Mouse (Mus musculus): ENCODE results near the gene Isy1. TPM values are rescaled to one million over a fixed set of nuclear protein-coding genes. Genes with fewer than 3 reads are reported as not detected.
A peak's percentile ranks its signal among the peaks of the same experiment; 100 is the strongest.

The Isy1 gene
- total and polyA plus RNA-seq, 3 experiments = 7.3 to 22.8 (median 22.3) TPM

DNA sequence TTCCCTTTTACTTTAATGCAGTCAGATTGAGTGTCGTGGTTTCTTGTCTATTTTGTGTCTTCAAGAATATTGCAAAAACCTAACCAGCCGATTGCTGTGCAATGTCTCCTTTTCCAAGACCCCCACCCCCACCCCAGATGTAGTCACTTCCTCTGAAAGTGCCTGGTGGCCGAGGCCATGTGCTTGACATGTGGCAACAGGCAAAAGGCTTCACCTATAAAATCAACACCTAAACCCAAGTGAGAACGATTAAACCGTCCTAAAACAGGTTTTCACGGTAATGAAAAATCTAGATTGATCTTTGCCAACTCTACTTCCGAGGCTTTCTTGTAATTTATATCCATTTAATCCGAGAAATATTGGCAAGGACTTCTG is 11.2 kb upstream of the Isy1 start:
- Histone ChIP-seq H3K4me3 (peak overlapping the region; percentile 65), H3K36me3 (ENCODE audit: control insufficient read depth, insufficient read depth, low read length) (peaks cover 38% of the 10 kb centered on the region), H3K79me2 (replicated peaks; ENCODE audit: control insufficient read depth, insufficient read depth, low read length) (peaks cover 6% of the 10 kb centered on the region; the same call in 1 of the 2 replicates), H3K9ac (ENCODE audit: low read depth, low read length) (peak overlapping the region; percentile 96), H3K27ac (peak overlapping the region; percentile 97), H3K27me3 (ENCODE audit: control insufficient read depth, insufficient read depth, low read length) (no peaks in the 10 kb centered on the region), H3K4me1 (ENCODE audit: control insufficient read depth, insufficient read depth, low read length) (peaks cover 10% of the 10 kb centered on the region)
- under 1% methylated on average over 8 of the region's 8 CpGs for WGBS
- intact Hi-C loops (cut with DNase I) = loop anchor here (2.0 to 5.0 kb wide), 2 partner anchors 37 to 63 kb away; partner anchors contain the start of genes Hmces and Rab43
- TF ChIP-seq POLR2A (IDR thresholded peaks at IDR 0.05; ENCODE audit: insufficient read depth, low read depth, low read length) (no peak), CTCF (IDR thresholded peaks at IDR 0.05) (no peak), EP300 (IDR thresholded peaks at IDR 0.05; ENCODE audit: insufficient read depth, low read depth, low read length) (no peak)
- no peak for DNase-seq

DNA sequence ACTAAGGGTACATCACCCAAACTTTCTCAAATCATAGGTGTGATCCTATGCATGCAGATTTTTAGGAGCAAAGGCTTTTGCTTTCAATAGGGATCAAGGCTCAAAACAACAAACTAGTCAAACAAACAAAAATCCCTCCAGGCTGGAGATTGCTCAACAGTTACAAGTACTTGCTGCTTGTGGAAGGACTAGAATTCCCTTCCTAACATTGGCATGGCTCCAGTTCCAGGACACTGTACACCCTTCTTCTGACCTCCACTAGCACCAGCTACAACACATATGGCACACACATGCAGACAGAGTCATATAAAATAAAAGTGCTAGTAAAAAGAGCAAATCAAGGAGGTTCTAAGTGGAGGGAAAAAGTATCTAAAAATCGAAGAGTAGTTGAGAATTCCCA is 8.2 kb upstream of the Isy1 start:
- TF ChIP-seq POLR2A (IDR thresholded peaks at IDR 0.05; ENCODE audit: insufficient read depth, low read depth, low read length) (no peak), CTCF (IDR thresholded peaks at IDR 0.05) (no peak), EP300 (IDR thresholded peaks at IDR 0.05; ENCODE audit: insufficient read depth, low read depth, low read length) (no peak)
- 64% methylated on average over 1 of the region's 1 CpGs for WGBS
- DNase-seq = no peak

DNA sequence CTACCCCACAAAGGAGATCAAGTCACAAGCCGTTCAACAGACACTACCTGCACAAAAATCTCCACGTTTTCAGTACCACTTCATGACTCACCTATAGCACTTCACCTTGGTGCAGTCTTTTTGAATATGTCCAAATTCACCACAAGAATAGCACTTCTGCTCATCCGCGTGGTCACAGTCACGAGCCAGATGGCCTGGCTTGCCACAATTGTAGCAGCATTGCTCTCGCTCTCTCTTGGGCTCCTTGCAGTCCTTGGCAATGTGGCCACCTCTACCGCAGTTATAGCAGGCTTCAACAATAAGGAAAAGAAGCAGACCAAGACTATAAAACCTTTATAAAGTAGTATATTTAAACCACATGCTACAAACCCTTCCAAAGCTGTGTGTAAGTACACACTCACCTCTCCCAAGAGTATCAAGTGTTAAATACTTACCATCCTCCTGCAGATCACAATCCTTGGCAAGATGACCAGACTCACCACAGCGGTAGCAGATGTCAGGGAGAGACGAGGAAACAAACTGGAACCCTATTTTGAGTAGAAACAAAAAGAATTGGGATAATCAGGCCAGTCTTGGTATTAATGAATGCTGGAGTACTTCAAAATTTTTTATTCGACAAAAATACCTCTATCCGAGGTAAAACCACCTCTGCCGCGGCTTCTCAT is 6.6 kb upstream of the Isy1 start:
- intact Hi-C loops (cut with DNase I) = no loop called here
- TF ChIP-seq EP300 (IDR thresholded peaks at IDR 0.05; ENCODE audit: insufficient read depth, low read depth, low read length) = no peak
- DNase-seq = no peak

More for the DNA sequence above, 8.2 kb upstream of the Isy1 start:
- Histone ChIP-seq H3K27ac (no peak overlapping the region; the same call in 1 of the 2 replicates), H3K27me3 (ENCODE audit: control insufficient read depth, insufficient read depth, low read length) (no peaks in the 10 kb centered on the region), H3K9ac (ENCODE audit: low read depth, low read length) (no peak overlapping the region), H3K4me1 (ENCODE audit: control insufficient read depth, insufficient read depth, low read length) (peaks cover 10% of the 10 kb centered on the region), H3K79me2 (replicated peaks; ENCODE audit: control insufficient read depth, insufficient read depth, low read length) (peaks cover 6% of the 10 kb centered on the region; the same call in 1 of the 2 replicates), H3K4me3 (no peak overlapping the region; the same call in 1 of the 2 replicates), H3K36me3 (ENCODE audit: control insufficient read depth, insufficient read depth, low read length) (peaks cover 58% of the 10 kb centered on the region)
- intact Hi-C loops (cut with DNase I) = no loop called here

DNA sequence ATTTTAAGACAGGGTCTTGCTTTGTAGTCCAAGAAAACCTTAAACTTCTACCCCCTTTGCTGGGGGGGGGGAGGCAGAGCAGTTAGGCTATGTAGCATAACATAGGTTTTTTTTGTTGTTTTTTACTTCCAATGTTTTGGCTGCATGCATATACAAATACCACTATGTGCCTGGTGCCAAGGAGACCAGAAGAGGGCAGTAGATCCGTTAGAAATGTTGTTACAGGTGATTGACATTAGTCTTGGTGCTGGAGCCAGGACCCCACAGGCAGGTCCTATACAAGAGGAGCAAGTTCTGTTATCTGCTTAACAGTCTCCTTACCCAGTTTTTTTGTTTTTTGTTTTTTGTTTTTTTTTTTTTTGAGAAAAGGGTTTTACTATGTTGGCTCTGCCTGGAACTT is 3.7 kb upstream of the Isy1 start:
- H3K4me3 ChIP-seq = no peak overlapping the region
- intact Hi-C loops (cut with DNase I) = no loop called here
- peaks cover 3% of the 10 kb centered on the region for H3K4me1 ChIP-seq (ENCODE audit: control insufficient read depth, insufficient read depth, low read length)
- no peak overlapping the region for H3K9ac ChIP-seq (ENCODE audit: low read depth, low read length)
- H3K27me3 ChIP-seq (ENCODE audit: control insufficient read depth, insufficient read depth, low read length) = no peaks in the 10 kb centered on the region
- H3K27ac ChIP-seq = no peak overlapping the region
- DNase-seq = no peak
- TF ChIP-seq POLR2A (IDR thresholded peaks at IDR 0.05; ENCODE audit: insufficient read depth, low read depth, low read length) (no peak), CTCF (IDR thresholded peaks at IDR 0.05) (peak; percentile 49)
- H3K79me2 ChIP-seq (replicated peaks; ENCODE audit: control insufficient read depth, insufficient read depth, low read length) = 0 out of 2 replicates have a peak, but pooled peaks cover 1% of the 10 kb centered on the region
- peaks cover 40% of the 10 kb centered on the region for H3K36me3 ChIP-seq (ENCODE audit: control insufficient read depth, insufficient read depth, low read length)
- WGBS = 15% methylated on average over 1 of the region's 1 CpGs

More for the DNA sequence above, 6.6 kb upstream of the Isy1 start:
- 87% methylated on average over 13 of the region's 13 CpGs for WGBS
- Histone ChIP-seq H3K4me3 (no peak overlapping the region), H3K79me2 (replicated peaks; ENCODE audit: control insufficient read depth, insufficient read depth, low read length) (peaks cover 4% of the 10 kb centered on the region; the same call in 1 of the 2 replicates), H3K27me3 (ENCODE audit: control insufficient read depth, insufficient read depth, low read length) (no peaks in the 10 kb centered on the region), H3K36me3 (ENCODE audit: control insufficient read depth, insufficient read depth, low read length) (peaks cover 58% of the 10 kb centered on the region), H3K4me1 (ENCODE audit: control insufficient read depth, insufficient read depth, low read length) (peaks cover 10% of the 10 kb centered on the region), H3K9ac (ENCODE audit: low read depth, low read length) (no peak overlapping the region), H3K27ac (no peak overlapping the region)

DNA sequence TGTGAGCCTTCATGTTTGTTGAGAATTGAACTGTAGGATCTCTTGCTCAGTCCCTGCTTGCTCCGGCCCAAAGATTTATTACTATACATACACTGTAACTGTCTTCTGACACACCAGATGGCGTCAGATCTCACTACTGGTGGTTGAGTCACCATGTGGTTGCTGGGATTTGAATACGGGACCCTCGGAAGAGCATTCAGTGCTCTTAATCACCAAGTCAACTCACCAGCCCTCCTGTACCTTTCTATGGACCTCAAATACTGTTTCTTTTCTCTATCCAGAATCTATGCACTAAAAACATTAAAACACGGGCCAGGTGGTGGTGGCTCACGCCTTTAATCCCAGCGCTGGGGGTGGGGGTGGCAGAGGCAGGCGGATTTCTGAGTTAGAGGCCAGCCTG is 3.0 kb upstream of the Isy1 start:
- Histone ChIP-seq H3K79me2 (replicated peaks; ENCODE audit: control insufficient read depth, insufficient read depth, low read length) (0 out of 2 replicates have a peak, but pooled peaks cover 1% of the 10 kb centered on the region), H3K36me3 (ENCODE audit: control insufficient read depth, insufficient read depth, low read length) (peaks cover 34% of the 10 kb centered on the region), H3K9ac (ENCODE audit: low read depth, low read length) (no peak overlapping the region), H3K27me3 (ENCODE audit: control insufficient read depth, insufficient read depth, low read length) (no peaks in the 10 kb centered on the region), H3K4me3 (no peak overlapping the region), H3K27ac (no peak overlapping the region), H3K4me1 (ENCODE audit: control insufficient read depth, insufficient read depth, low read length) (no peaks in the 10 kb centered on the region)
- WGBS = 79% methylated on average over 8 of the region's 8 CpGs
- TF ChIP-seq CTCF (IDR thresholded peaks at IDR 0.05) (no peak), POLR2A (IDR thresholded peaks at IDR 0.05; ENCODE audit: insufficient read depth, low read depth, low read length) (no peak), EP300 (IDR thresholded peaks at IDR 0.05; ENCODE audit: insufficient read depth, low read depth, low read length) (no peak)
- no peak for DNase-seq
- intact Hi-C loops (cut with DNase I) = no loop called here

DNA sequence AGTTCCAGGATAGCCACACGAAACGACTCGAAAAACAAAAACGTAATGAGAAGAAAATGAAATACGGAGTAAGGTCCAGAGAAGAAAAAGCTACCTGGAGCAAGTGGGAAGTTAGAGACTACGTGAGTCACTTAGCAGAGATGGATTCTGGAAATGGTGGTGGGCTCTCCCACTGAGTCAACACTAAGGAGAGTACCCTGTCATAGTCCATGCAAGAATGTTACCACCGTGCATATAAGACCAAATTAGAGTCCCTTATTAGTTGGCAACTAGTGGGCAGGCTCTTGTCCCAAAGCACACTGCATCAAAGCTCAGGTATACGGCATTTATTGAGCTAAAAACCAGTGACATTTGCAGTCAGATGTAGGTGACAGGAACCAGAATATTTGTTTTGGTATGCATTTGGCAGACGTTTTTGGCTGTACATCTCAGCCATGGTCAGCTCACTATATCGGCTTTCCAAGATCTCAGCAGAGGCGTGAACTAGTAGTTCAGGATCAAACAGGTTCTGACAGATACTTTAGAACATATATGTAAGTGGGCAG is 1.3 kb upstream of the Isy1 start:
- H3K27ac ChIP-seq = no peak overlapping the region

More for the DNA sequence above, 1.3 kb upstream of the Isy1 start:
- intact Hi-C loops (cut with DNase I) = loop anchor here (2.0 kb wide), 1 partner anchor 49 kb away; no protein-coding TSS in a partner anchor
- Histone ChIP-seq H3K4me3 (no peak overlapping the region), H3K27me3 (ENCODE audit: control insufficient read depth, insufficient read depth, low read length) (no peaks in the 10 kb centered on the region), H3K79me2 (replicated peaks; ENCODE audit: control insufficient read depth, insufficient read depth, low read length) (0 out of 2 replicates have a peak, but pooled peaks cover 1% of the 10 kb centered on the region), H3K9ac (ENCODE audit: low read depth, low read length) (no peak overlapping the region), H3K4me1 (ENCODE audit: control insufficient read depth, insufficient read depth, low read length) (no peaks in the 10 kb centered on the region), H3K36me3 (ENCODE audit: control insufficient read depth, insufficient read depth, low read length) (peaks cover 21% of the 10 kb centered on the region)
- no peak for DNase-seq
- no peak for TF ChIP-seq POLR2A (IDR thresholded peaks at IDR 0.05; ENCODE audit: insufficient read depth, low read depth, low read length)
- TF ChIP-seq CTCF (IDR thresholded peaks at IDR 0.05) = no peak
- no peak for TF ChIP-seq EP300 (IDR thresholded peaks at IDR 0.05; ENCODE audit: insufficient read depth, low read depth, low read length)
- 48% methylated on average over 11 of the region's 11 CpGs for WGBS
